Mouse (Mus musculus) stomach, postnatal 0 days (tissue): ENCODE data around the gene Cask.

Source experiments
- CTCF ChIP-seq: IDR thresholded peaks from 2 replicates; pipeline ENCODE4 v1.5.1; 2016; ENCODE audit warnings: antibody characterized with exemption, low read depth, mild to moderate bottlenecking, moderate library complexity
- EP300 ChIP-seq: optimal IDR thresholded peaks from 2 replicates; pipeline ENCODE3; 2016; ENCODE audit warnings: antibody characterized with exemption

- no peak for TF ChIP-seq CTCF
- TF ChIP-seq EP300, result no peak
Measured at GRCm38 (mm10) chrX:13549100-13549499, 302.1 kb downstream of the Cask start.
